Mouse (Mus musculus) hindbrain, embryonic 16.5 days (tissue): ENCODE results near the gene Tcf7l1. TPM values are rescaled to one million over a fixed set of nuclear protein-coding genes. Genes with fewer than 3 reads are reported as not detected.
A peak's percentile ranks its signal among the peaks of the same experiment; 100 is the strongest.

Experiments
- ATAC-seq: fragments of 200-750 bp; cut with Nextera tagmentation; 2 replicates; pipeline ENCODE4 v1.8.0; 2017; ENCODE audit warnings: moderate TSS enrichment, moderate library complexity
- H3K27ac ChIP-seq: fragments of 300-500 bp; sonication (generic); 2 replicates; pipeline ENCODE4 v1.5.1; 2014; ENCODE audit warnings: low read depth, mild to moderate bottlenecking, control low read depth, low read length, moderate library complexity
- H3K27me3 ChIP-seq: fragments of 300-500 bp; sonication (generic); replicated peaks from 2 replicates; pipeline ENCODE4 v1.6.1; 2014; ENCODE audit warnings: low read length; ENCODE audit not compliant: control insufficient read depth, insufficient read depth
- H3K36me3 ChIP-seq: fragments of 300-500 bp; sonication (generic); 2 replicates; pipeline ENCODE4 v1.6.1; 2014; ENCODE audit warnings: mild to moderate bottlenecking, low read length, moderate library complexity, mixed read lengths; ENCODE audit not compliant: control insufficient read depth, insufficient read depth
- H3K4me1 ChIP-seq: fragments of 300-500 bp; sonication (generic); 2 replicates; pipeline ENCODE4 v1.6.1; 2014; ENCODE audit warnings: low read depth, low read length; ENCODE audit not compliant: control insufficient read depth, insufficient read depth
- H3K4me2 ChIP-seq: fragments of 300-500 bp; sonication (generic); 2 replicates; pipeline ENCODE4 v1.6.1; 2014; ENCODE audit warnings: mild to moderate bottlenecking, low read length, control low read depth, moderate library complexity
- H3K4me3 ChIP-seq: fragments of 300-500 bp; sonication (generic); 2 replicates; pipeline ENCODE4 v1.5.1; 2014; ENCODE audit warnings: mild to moderate bottlenecking, low read length, control low read depth, moderate library complexity
- H3K9ac ChIP-seq: fragments of 300-500 bp; sonication (generic); 2 replicates; pipeline ENCODE4 v1.6.1; 2014; ENCODE audit warnings: low read depth, mild to moderate bottlenecking, control low read depth, low read length, moderate library complexity
- H3K9me3 ChIP-seq: fragments of 300-500 bp; sonication (generic); 2 replicates; pipeline ENCODE4 v1.6.1; 2014; ENCODE audit warnings: mild to moderate bottlenecking, low read length, moderate library complexity; ENCODE audit not compliant: control insufficient read depth
- WGBS: fragments of 180-500 bp; shearing (Covaris S2); extraction: QIAGEN DNeasy Blood & Tissue Kit; methylation state at CpG from one replicate; pipeline ENCODE4 v1.1.7; 2014; 5-methylcytosine and 5-hydroxymethylcytosine counted together
- polyA plus RNA-seq: library from polyadenylated mRNA; unstranded; fragments of >200 nt; fragmentation: Nextera tagmentation; extraction: Ambion mirVana; gene quantifications from 2 replicates; pipeline ENCODE4 v1.2.1, GENCODE M21; 2015

The Tcf7l1 gene
- polyA plus RNA-seq, 1 experiment from 2014 or later = 6.3 TPM

GRCm38 (mm10) chr6:72622917-72623316, 166.1 kb downstream of the Tcf7l1 start:
- no peaks in the 10 kb centered on the region for H3K9me3 ChIP-seq
- no peaks in the 10 kb centered on the region for H3K36me3 ChIP-seq
- H3K4me1 ChIP-seq = no peaks in the 10 kb centered on the region
- no peak overlapping the region for H3K27ac ChIP-seq
- 40% methylated on average over 3 of the region's 3 CpGs for WGBS
- H3K4me2 ChIP-seq = no peak overlapping the region
- no peak for ATAC-seq
- no peak overlapping the region for H3K9ac ChIP-seq
- H3K27me3 ChIP-seq = no peaks in the 10 kb centered on the region
- no peak overlapping the region for H3K4me3 ChIP-seq

GRCm38 (mm10) chr6:72620920-72621319, 168.1 kb downstream of the Tcf7l1 start:
- H3K9me3 ChIP-seq = no peaks in the 10 kb centered on the region
- no peak overlapping the region for H3K27ac ChIP-seq
- no peak overlapping the region for H3K9ac ChIP-seq
- no peaks in the 10 kb centered on the region for H3K36me3 ChIP-seq
- ATAC-seq = no peak
- peaks cover 6% of the 10 kb centered on the region for H3K4me1 ChIP-seq
- no peak overlapping the region for H3K4me3 ChIP-seq
- no peak overlapping the region for H3K4me2 ChIP-seq
- 86% methylated on average over 5 of the region's 5 CpGs for WGBS
- no peaks in the 10 kb centered on the region for H3K27me3 ChIP-seq

- H3K4me3 ChIP-seq = no peak overlapping the region
- no peaks in the 10 kb centered on the region for H3K36me3 ChIP-seq
- no peak overlapping the region for H3K9ac ChIP-seq
- H3K4me1 ChIP-seq = peaks cover 15% of the 10 kb centered on the region
- WGBS = 62% methylated on average over 12 of the region's 12 CpGs
- H3K27ac ChIP-seq = no peak overlapping the region
- no peak overlapping the region for H3K4me2 ChIP-seq
- no peaks in the 10 kb centered on the region for H3K27me3 ChIP-seq
- no peak for ATAC-seq
- H3K9me3 ChIP-seq = no peaks in the 10 kb centered on the region
These were observed 169.1 kb downstream of the Tcf7l1 start for GRCm38 (mm10) chr6:72619734-72620532.

- Histone ChIP-seq H3K9ac (peak within 1 kb of the TSS; percentile 90), H3K36me3 (no peaks in the 10 kb centered on the region), H3K4me2 (peak within 1 kb of the TSS; percentile 95), H3K9me3 (no peaks in the 10 kb centered on the region), H3K27me3 (no peaks in the 10 kb centered on the region), H3K27ac (peak within 1 kb of the TSS; percentile 96), H3K4me3 (peak within 1 kb of the TSS; percentile 80), H3K4me1 (peaks cover 28% of the 10 kb centered on the region)
- WGBS = under 1% methylated on average over 41 of the region's 41 CpGs
- ATAC-seq = peak; percentile 98
These were observed 172.3 kb downstream of the Tcf7l1 start, which contains the start of gene Tgoln1 for GRCm38 (mm10) chr6:72616643-72617288. Gene Tgoln1 (minus strand): TSS chr6:72617000.

- peak overlapping the region; percentile 80 for H3K9ac ChIP-seq
- H3K36me3 ChIP-seq = peaks cover 4% of the 10 kb centered on the region; the same call in 1 of the 2 replicates
- no peak; the same call in 1 of the 2 replicates for ATAC-seq
- H3K4me2 ChIP-seq = peak overlapping the region; percentile 95
- H3K4me1 ChIP-seq = peaks cover 28% of the 10 kb centered on the region
- no peak overlapping the region for H3K27ac ChIP-seq
- no peaks in the 10 kb centered on the region for H3K9me3 ChIP-seq
- peak overlapping the region; percentile 80 for H3K4me3 ChIP-seq
- WGBS = 27% methylated on average over 25 of the region's 25 CpGs
- H3K27me3 ChIP-seq = no peaks in the 10 kb centered on the region
These were observed 173.3 kb downstream of the Tcf7l1 start for GRCm38 (mm10) chr6:72615561-72616375.

GRCm38 (mm10) chr6:72615151-72615550, 173.9 kb downstream of the Tcf7l1 start:
- no peak overlapping the region for H3K9ac ChIP-seq
- no peaks in the 10 kb centered on the region for H3K9me3 ChIP-seq
- H3K4me2 ChIP-seq = peak overlapping the region; percentile 95
- no peaks in the 10 kb centered on the region for H3K27me3 ChIP-seq
- 68% methylated on average over 2 of the region's 2 CpGs for WGBS
- ATAC-seq = no peak
- H3K36me3 ChIP-seq = peaks cover 9% of the 10 kb centered on the region; the same call in 1 of the 2 replicates
- H3K4me3 ChIP-seq = peak overlapping the region; percentile 80
- no peak overlapping the region for H3K27ac ChIP-seq
- H3K4me1 ChIP-seq = peaks cover 28% of the 10 kb centered on the region

- H3K27ac ChIP-seq = no peak overlapping the region
- H3K9ac ChIP-seq = no peak overlapping the region
- H3K9me3 ChIP-seq = no peaks in the 10 kb centered on the region
- ATAC-seq = no peak
- H3K4me1 ChIP-seq = peaks cover 15% of the 10 kb centered on the region
- H3K4me3 ChIP-seq = no peak overlapping the region
- H3K4me2 ChIP-seq = no peak overlapping the region
- WGBS = 79% methylated on average over 4 of the region's 4 CpGs
- peaks cover 33% of the 10 kb centered on the region for H3K36me3 ChIP-seq
- H3K27me3 ChIP-seq = no peaks in the 10 kb centered on the region
These were observed 178.8 kb downstream of the Tcf7l1 start for GRCm38 (mm10) chr6:72610261-72610660.

- no peak overlapping the region for H3K27ac ChIP-seq
- H3K4me1 ChIP-seq = peaks cover under 1% of the 10 kb centered on the region; the same call in 1 of the 2 replicates
- WGBS = 92% methylated on average over 4 of the region's 4 CpGs
- H3K27me3 ChIP-seq = no peaks in the 10 kb centered on the region
- H3K4me2 ChIP-seq = no peak overlapping the region
- ATAC-seq = no peak
- peaks cover 33% of the 10 kb centered on the region for H3K36me3 ChIP-seq
- no peak overlapping the region for H3K9ac ChIP-seq
- no peaks in the 10 kb centered on the region for H3K9me3 ChIP-seq
- H3K4me3 ChIP-seq = no peak overlapping the region
These were observed 180.3 kb downstream of the Tcf7l1 start for GRCm38 (mm10) chr6:72608662-72609184.
